Mouse (Mus musculus): ENCODE data around the gene Trim34a.

DNA sequence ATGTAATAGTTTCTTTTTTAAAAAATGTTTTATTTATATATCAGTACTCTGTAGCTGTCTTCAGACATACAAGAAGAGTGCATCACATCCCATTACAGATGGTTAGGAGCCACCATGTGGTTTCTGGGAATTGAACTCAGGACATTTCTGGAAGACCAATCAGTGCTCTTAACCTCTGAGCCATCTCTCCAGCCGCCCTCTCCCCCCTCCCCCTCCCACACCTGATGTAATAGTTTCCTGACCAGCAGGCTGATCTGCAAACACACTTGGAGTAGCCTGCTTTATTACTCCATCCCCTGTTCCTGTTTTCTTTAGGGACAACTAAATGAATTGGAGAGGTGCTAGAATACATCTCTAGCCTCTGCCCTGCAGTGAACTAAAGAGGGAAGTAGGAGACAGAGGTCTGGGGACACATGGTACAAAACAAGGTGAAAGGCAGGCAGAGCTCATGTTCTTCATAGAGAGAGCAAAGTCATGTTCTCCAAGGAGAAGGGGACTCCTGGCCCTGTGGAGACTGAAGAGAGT, 28.2 kb upstream of the Trim34a start:
- TF ChIP-seq CTCF (IDR thresholded peaks at IDR 0.05; ENCODE audit: low read depth) (no peak), EP300 (optimal IDR thresholded peaks at IDR 0.05) (no peak)

All from stomach, postnatal 0 days (tissue).